Mouse (Mus musculus): ENCODE measurements at regions not wholly inside any gene's neighbourhood (a gene's known extent, or its start where the extent isn't known, plus 50 kb on each side); places are given as distances from the start of the nearest gene placed in this dataset.
A peak's percentile ranks its signal among the peaks of the same experiment; 100 is the strongest.

DNA sequence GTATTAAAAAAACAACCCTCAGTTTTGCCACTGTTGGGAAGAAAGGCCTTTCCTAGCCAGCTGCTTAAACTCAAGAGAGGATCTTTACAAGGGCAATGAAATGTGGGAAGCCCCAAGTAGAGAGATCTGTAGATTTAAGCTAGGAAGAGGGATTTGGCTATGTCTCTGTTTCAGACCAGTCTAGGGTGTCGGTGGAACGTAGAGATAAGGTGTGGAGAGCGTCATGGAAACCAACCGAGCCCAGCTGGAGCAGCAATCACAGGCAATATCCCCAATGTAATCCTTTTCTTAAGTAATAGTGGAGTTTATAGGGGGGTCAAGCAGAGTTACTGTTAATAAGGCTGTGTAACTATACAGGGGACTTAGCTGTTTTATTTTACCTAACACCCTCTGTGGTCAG is 204.6 kb upstream of the Mme start:
- H3K4me2 ChIP-seq (ENCODE audit: low read depth), result no peak overlapping the region
- no peaks in the 10 kb centered on the region for H3K79me2 ChIP-seq (ENCODE audit: control insufficient read depth, insufficient read depth)
- no peak overlapping the region for H3ac ChIP-seq (ENCODE audit: control insufficient read depth, insufficient read length)
- no peaks in the 10 kb centered on the region for H3K36me3 ChIP-seq (ENCODE audit: control insufficient read depth, insufficient read depth)
- H3K4me3 ChIP-seq, result no peak overlapping the region
- no peak for TF ChIP-seq TCF12 (IDR thresholded peaks at IDR 0.05; ENCODE audit: insufficient read depth, poor library complexity, severe bottlenecking)
- no peak for TF ChIP-seq POLR2AphosphoS2 (IDR thresholded peaks at IDR 0.05; ENCODE audit: insufficient read length, low read depth)
- TF ChIP-seq MYOD1 (IDR thresholded peaks at IDR 0.05; ENCODE audit: control insufficient read depth in 1 of 3, insufficient read length in 2 of 3, low read depth in 2 of 3), result no peak
- no peak for TF ChIP-seq USF1 (IDR thresholded peaks at IDR 0.05; ENCODE audit: low read depth)
- TF ChIP-seq E2F4 (IDR thresholded peaks at IDR 0.05; ENCODE audit: insufficient read depth), result no peak
- H3K27me3 ChIP-seq (ENCODE audit: control insufficient read depth, insufficient read depth, insufficient read length), result no peaks in the 10 kb centered on the region

DNA sequence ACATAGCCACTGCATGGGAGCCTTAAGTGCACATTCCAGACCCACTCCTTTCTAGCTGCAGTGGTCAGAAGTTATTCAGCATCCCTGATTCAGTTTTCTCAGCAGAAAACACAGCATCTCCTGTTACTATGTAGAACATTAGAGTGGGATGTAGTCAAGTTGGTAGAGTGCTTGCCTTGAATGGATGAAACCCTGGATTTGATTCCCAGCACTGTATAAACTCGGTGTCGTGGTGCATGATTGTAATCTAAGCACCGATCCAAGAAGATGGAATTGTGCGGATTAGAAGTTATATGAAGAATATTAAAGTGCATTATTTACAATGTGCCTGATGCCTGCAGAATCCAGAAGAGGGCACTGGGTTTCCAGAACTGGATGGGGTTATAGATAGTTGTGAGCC is 170.6 kb upstream of the Mme start:
- H3K79me2 ChIP-seq (ENCODE audit: control insufficient read depth, insufficient read depth), result no peaks in the 10 kb centered on the region
- no peak overlapping the region for H3K4me2 ChIP-seq (ENCODE audit: low read depth)
- no peaks in the 10 kb centered on the region for H3K36me3 ChIP-seq (ENCODE audit: control insufficient read depth, insufficient read depth)
- no peak overlapping the region for H3K4me3 ChIP-seq
- H3K27me3 ChIP-seq (ENCODE audit: control insufficient read depth, insufficient read depth, insufficient read length), result no peaks in the 10 kb centered on the region
- H3ac ChIP-seq (ENCODE audit: control insufficient read depth, insufficient read length), result no peak overlapping the region
- TF ChIP-seq TCF12 (IDR thresholded peaks at IDR 0.05; ENCODE audit: insufficient read depth, poor library complexity, severe bottlenecking), result no peak
- TF ChIP-seq SRF (IDR thresholded peaks at IDR 0.05; ENCODE audit: control insufficient read depth, insufficient read length, low read depth), result no peak
- no peak for TF ChIP-seq TCF3 (IDR thresholded peaks at IDR 0.05; ENCODE audit: insufficient read length, low read depth)
- TF ChIP-seq POLR2A (IDR thresholded peaks at IDR 0.05; ENCODE audit: insufficient read length, low read depth), result no peak
- no peak for TF ChIP-seq MAX (IDR thresholded peaks at IDR 0.05; ENCODE audit: low read depth)
- TF ChIP-seq CEBPB (IDR thresholded peaks at IDR 0.05; ENCODE audit: insufficient read depth, poor library complexity, severe bottlenecking), result no peak
- no peak for TF ChIP-seq MYOG (IDR thresholded peaks at IDR 0.05; ENCODE audit: control insufficient read depth in 1 of 3, insufficient read depth in 1 of 3, insufficient read length in 2 of 3, low read depth in 2 of 3)
- no peak for TF ChIP-seq POLR2AphosphoS2 (IDR thresholded peaks at IDR 0.05; ENCODE audit: insufficient read length, low read depth)
- TF ChIP-seq E2F4 (IDR thresholded peaks at IDR 0.05; ENCODE audit: insufficient read depth), result no peak
- no peak for TF ChIP-seq REST (IDR thresholded peaks at IDR 0.05; ENCODE audit: insufficient read depth, insufficient read length)
- no peak for TF ChIP-seq MYOD1 (IDR thresholded peaks at IDR 0.05; ENCODE audit: control insufficient read depth in 1 of 3, insufficient read length in 2 of 3, low read depth in 2 of 3)
- TF ChIP-seq USF1 (IDR thresholded peaks at IDR 0.05; ENCODE audit: low read depth), result no peak

DNA sequence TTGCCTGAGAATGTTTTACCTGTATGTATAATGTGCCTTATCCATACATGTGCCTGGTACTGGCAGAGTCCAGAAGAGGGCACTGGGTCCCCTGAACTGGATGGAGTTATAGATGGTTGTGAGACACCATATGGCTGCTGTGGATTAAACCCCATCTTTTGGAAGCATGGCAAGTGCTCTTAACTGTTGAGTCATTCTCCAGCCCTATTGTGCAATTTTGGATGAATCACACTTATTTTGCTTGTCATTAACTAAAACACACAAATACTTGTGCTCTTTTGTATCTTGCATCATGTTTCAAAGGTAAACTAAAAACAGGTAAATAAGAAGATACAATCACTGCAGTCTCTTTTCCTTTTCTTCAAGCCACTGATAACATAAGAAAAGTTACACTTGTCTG is 168.3 kb upstream of the Mme start:
- Histone ChIP-seq H3K4me3 (no peak overlapping the region), H3K36me3 (ENCODE audit: control insufficient read depth, insufficient read depth) (no peaks in the 10 kb centered on the region), H3ac (ENCODE audit: control insufficient read depth, insufficient read length) (no peak overlapping the region), H3K79me2 (ENCODE audit: control insufficient read depth, insufficient read depth) (no peaks in the 10 kb centered on the region), H3K4me2 (ENCODE audit: low read depth) (no peak overlapping the region), H3K27me3 (ENCODE audit: control insufficient read depth, insufficient read depth, insufficient read length) (no peaks in the 10 kb centered on the region)
- TF ChIP-seq SRF (IDR thresholded peaks at IDR 0.05; ENCODE audit: control insufficient read depth, insufficient read length, low read depth) (no peak), MAX (IDR thresholded peaks at IDR 0.05; ENCODE audit: low read depth) (no peak), TCF3 (IDR thresholded peaks at IDR 0.05; ENCODE audit: insufficient read length, low read depth) (no peak), E2F4 (IDR thresholded peaks at IDR 0.05; ENCODE audit: insufficient read depth) (no peak), USF1 (IDR thresholded peaks at IDR 0.05; ENCODE audit: low read depth) (no peak), CEBPB (IDR thresholded peaks at IDR 0.05; ENCODE audit: insufficient read depth, poor library complexity, severe bottlenecking) (peak; percentile 96)

DNA sequence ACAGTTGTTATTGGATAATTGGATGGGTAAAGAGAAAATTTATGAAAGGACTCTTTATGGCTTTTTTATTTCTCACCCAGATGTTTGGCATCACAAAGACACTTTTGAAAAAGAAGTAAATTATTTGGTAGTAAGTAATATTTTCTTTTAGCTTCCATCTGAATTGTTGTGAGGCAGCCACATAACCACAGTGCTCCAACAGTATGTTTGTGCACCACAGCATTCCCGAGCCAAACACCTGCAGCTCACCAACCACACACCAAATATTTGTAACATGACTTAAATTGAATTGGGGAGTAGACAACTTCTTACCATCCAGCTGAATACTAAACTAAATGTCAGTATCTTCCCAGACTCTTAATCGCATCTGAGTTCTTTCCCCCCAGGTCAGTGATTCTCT is 163.2 kb upstream of the Mme start:
- Histone ChIP-seq H3ac (ENCODE audit: control insufficient read depth, insufficient read length) (no peak overlapping the region), H3K27me3 (ENCODE audit: control insufficient read depth, insufficient read depth, insufficient read length) (no peaks in the 10 kb centered on the region)

DNA sequence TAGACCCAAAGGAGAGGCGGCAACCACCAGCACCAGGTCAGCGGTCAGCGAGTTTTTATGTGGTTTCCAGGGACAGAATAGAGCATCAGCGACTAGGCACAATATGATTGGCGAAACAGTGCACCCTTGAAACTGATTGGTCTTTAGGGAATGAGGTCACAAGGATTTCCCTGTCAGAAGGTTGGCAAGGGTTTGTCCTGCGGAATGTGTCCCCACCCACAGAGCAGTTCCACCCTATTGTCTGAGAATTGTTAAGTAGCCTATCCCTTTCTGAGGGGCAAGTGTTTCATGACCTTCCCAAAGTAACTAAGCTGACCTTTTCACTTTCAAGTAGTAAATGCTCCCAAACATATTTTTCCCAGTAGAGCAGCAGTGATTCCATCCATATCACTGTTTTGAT is 159.2 kb upstream of the Mme start:
- no peak overlapping the region for H3ac ChIP-seq (ENCODE audit: control insufficient read depth, insufficient read length)
- TF ChIP-seq MYOG (IDR thresholded peaks at IDR 0.05; ENCODE audit: control insufficient read depth in 1 of 3, insufficient read depth in 1 of 3, insufficient read length in 2 of 3, low read depth in 2 of 3) (no peak), MYOD1 (IDR thresholded peaks at IDR 0.05; ENCODE audit: control insufficient read depth in 1 of 3, insufficient read length in 2 of 3, low read depth in 2 of 3) (no peak), USF1 (IDR thresholded peaks at IDR 0.05; ENCODE audit: low read depth) (no peak), SRF (IDR thresholded peaks at IDR 0.05; ENCODE audit: control insufficient read depth, insufficient read length, low read depth) (no peak), POLR2AphosphoS2 (IDR thresholded peaks at IDR 0.05; ENCODE audit: insufficient read length, low read depth) (no peak), E2F4 (IDR thresholded peaks at IDR 0.05; ENCODE audit: insufficient read depth) (no peak), MAX (IDR thresholded peaks at IDR 0.05; ENCODE audit: low read depth) (no peak), CEBPB (IDR thresholded peaks at IDR 0.05; ENCODE audit: insufficient read depth, poor library complexity, severe bottlenecking) (no peak), POLR2A (IDR thresholded peaks at IDR 0.05; ENCODE audit: insufficient read length, low read depth) (no peak), TCF3 (IDR thresholded peaks at IDR 0.05; ENCODE audit: insufficient read length, low read depth) (no peak), TCF12 (IDR thresholded peaks at IDR 0.05; ENCODE audit: insufficient read depth, poor library complexity, severe bottlenecking) (no peak), REST (IDR thresholded peaks at IDR 0.05; ENCODE audit: insufficient read depth, insufficient read length) (no peak)
- H3K36me3 ChIP-seq (ENCODE audit: control insufficient read depth, insufficient read depth), result no peaks in the 10 kb centered on the region
- H3K4me3 ChIP-seq, result no peak overlapping the region
- H3K4me2 ChIP-seq (ENCODE audit: low read depth), result no peak overlapping the region
- H3K27me3 ChIP-seq (ENCODE audit: control insufficient read depth, insufficient read depth, insufficient read length), result no peaks in the 10 kb centered on the region
- no peaks in the 10 kb centered on the region for H3K79me2 ChIP-seq (ENCODE audit: control insufficient read depth, insufficient read depth)

More for the DNA sequence above, 163.2 kb upstream of the Mme start:
- Histone ChIP-seq H3K36me3 (ENCODE audit: control insufficient read depth, insufficient read depth) (no peaks in the 10 kb centered on the region), H3K4me3 (no peak overlapping the region), H3K4me2 (ENCODE audit: low read depth) (peak overlapping the region; percentile 48), H3K79me2 (ENCODE audit: control insufficient read depth, insufficient read depth) (no peaks in the 10 kb centered on the region)
- TF ChIP-seq POLR2AphosphoS2 (IDR thresholded peaks at IDR 0.05; ENCODE audit: insufficient read length, low read depth), result no peak
- no peak for TF ChIP-seq REST (IDR thresholded peaks at IDR 0.05; ENCODE audit: insufficient read depth, insufficient read length)
- no peak for TF ChIP-seq POLR2A (IDR thresholded peaks at IDR 0.05; ENCODE audit: insufficient read length, low read depth)
- no peak for TF ChIP-seq CEBPB (IDR thresholded peaks at IDR 0.05; ENCODE audit: insufficient read depth, poor library complexity, severe bottlenecking)
- no peak for TF ChIP-seq SRF (IDR thresholded peaks at IDR 0.05; ENCODE audit: control insufficient read depth, insufficient read length, low read depth)
- no peak for TF ChIP-seq MYOG (IDR thresholded peaks at IDR 0.05; ENCODE audit: control insufficient read depth in 1 of 3, insufficient read depth in 1 of 3, insufficient read length in 2 of 3, low read depth in 2 of 3)
- no peak for TF ChIP-seq E2F4 (IDR thresholded peaks at IDR 0.05; ENCODE audit: insufficient read depth)
- TF ChIP-seq MAX (IDR thresholded peaks at IDR 0.05; ENCODE audit: low read depth), result no peak
- TF ChIP-seq TCF12 (IDR thresholded peaks at IDR 0.05; ENCODE audit: insufficient read depth, poor library complexity, severe bottlenecking), result no peak
- no peak for TF ChIP-seq USF1 (IDR thresholded peaks at IDR 0.05; ENCODE audit: low read depth)
- TF ChIP-seq MYOD1 (IDR thresholded peaks at IDR 0.05; ENCODE audit: control insufficient read depth in 1 of 3, insufficient read length in 2 of 3, low read depth in 2 of 3), result no peak
- TF ChIP-seq TCF3 (IDR thresholded peaks at IDR 0.05; ENCODE audit: insufficient read length, low read depth), result no peak

Measured in myocyte (in vitro differentiated cells).